Mouse (Mus musculus): Measurements from ENCODE around the gene Tctex1d1. TPM values are rescaled to one million over a fixed set of nuclear protein-coding genes. Genes with fewer than 3 reads are reported as not detected.
A peak's percentile ranks its signal among the peaks of the same experiment; 100 is the strongest.

Gene Tctex1d1
- total RNA-seq (2021), result not detected
- long read RNA-seq, experiment 1, result 0 reads
- long read RNA-seq, experiment 2, result 0 reads

- peak; percentile 1 to 2 for DNase-seq
Measured at GRCm38 (mm10) chr4:102978440-102978839, at the start of gene Tctex1d1. Tctex1d1 (plus strand) TSS chr4:102978606.

DNA sequence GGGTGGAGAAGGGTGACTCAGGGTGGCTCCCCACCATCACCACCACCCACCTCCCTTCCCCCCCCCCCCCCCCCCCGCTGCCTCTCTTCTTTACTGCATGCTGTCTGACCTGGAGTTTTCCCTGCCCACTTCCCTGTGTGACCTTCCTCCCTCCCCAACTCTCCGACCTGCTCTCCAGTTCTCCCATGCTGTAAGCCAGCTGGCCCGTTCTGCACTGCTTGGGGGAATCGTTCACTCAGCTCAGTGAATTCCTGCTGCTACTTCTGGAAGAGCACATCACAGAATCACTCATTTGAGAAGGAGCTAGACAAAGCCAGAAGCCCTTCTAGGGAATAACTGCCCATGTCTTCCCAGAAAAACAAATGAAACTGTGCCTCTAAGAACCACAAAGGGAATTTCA lies 48.9 kb upstream of the Tctex1d1 start:
- no peak for DNase-seq

DNA sequence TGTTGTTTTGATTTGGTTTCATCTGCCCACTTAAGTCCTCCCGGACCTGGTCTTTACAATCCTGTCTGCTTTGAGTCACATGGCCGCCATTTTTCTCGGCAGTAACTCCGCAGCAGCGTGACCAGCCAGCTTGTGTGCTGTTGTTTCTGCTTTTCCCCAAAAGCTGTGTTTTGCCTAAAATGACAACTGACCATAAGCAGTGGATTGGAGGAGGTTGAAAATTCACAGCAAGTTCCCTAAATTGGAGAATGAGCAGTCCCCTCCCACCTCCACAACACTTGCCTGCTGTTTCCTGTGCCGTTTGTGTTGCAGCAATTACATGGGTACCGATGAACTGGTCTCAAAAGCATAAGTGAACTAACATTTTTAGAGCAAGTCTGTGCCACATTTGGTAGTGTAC lies 47.7 kb upstream of the Tctex1d1 start:
- no peak for DNase-seq

GRCm38 (mm10) chr4:102940266-102940665 lies 38.1 kb upstream of the Tctex1d1 start:
- DNase-seq, result no peak

- DNase-seq, result no peak
Measured at GRCm38 (mm10) chr4:102940738-102941137, 37.7 kb upstream of the Tctex1d1 start.

DNA sequence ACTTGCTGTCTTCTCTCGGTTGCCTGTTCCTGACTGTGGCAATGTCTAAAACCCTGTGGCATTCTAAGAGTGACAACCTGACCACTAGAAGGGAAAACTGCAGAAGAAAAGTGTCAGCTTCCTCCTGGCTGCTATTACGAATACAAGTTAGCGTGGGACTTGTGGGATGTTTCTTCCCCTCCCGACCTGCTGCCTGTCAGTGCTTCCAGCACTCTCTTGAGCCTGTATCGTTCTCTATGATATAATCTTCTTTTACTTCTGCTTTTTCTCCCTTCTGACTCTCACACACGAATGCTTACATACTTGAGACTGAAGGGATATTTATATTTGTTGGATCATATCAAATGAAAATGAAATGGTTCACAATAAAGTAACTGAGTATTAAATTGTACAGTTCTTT lies 34.1 kb upstream of the Tctex1d1 start:
- no peak for DNase-seq

GRCm38 (mm10) chr4:102952476-102952875 lies 25.9 kb upstream of the Tctex1d1 start:
- DNase-seq, result no peak

GRCm38 (mm10) chr4:102955294-102955956 lies 23.0 kb upstream of the Tctex1d1 start:
- no peak for DNase-seq

- DNase-seq, result no peak
Measured at GRCm38 (mm10) chr4:102959409-102959808, 19.0 kb upstream of the Tctex1d1 start.

DNA sequence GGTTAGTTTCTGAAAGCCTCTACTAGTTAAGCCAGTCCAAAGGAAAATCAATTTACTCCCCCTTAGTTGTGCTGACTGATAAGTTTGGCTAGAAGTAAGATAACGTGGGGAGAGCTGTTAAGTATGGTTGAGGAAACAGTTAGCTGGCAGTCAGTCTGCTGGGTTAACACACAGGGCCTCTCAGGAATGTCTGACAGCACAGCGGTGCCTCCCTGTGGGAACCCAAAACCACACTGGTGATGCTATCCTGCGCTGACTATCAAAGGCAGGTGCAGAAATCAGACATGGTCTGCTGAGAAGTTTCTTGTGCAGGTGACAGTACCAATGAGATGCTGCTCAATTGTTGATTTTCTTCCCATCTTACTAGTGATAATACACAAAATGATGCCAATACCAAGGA lies 14.2 kb upstream of the Tctex1d1 start:
- DNase-seq, result no peak

DNA sequence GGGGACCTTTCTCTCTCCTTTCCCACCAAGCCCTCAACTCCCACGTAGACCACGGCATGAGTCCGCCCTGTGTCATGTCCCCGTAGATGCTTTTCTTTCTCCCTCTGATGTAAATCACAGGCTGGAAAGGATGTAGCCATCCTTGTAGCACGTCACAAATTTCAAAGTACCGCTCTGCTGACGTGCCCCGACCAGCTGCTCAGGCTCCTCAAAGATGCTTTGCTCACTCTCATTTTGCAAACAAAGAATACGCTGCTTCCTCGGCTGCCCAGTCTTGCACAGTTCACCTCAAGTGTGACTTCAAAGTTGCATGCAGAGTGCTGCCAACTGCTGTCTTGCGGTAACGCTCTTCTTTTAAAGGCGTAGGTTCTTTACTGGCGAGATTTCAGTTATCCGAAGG lies 10.6 kb upstream of the Tctex1d1 start:
- no peak for DNase-seq

DNA sequence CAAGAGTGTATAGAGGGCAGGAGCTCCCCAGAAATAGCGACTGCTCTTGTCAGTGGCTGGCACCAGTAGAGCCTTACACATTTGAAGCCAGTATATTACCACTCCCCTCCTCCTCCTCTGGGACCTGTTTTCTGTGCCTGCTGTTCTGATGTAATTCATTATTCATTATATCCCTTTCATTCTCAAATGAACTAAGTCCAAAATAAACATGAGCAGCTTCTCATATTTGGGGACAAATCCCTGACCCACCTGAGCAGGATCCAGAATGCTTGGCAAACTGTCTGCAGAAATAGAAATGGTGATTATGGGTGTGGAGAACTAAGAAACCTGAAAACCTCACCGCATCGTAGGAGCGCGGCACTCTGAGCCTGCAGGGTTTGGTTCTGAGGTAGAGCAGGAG lies 8.8 kb upstream of the Tctex1d1 start:
- no peak for DNase-seq

DNA sequence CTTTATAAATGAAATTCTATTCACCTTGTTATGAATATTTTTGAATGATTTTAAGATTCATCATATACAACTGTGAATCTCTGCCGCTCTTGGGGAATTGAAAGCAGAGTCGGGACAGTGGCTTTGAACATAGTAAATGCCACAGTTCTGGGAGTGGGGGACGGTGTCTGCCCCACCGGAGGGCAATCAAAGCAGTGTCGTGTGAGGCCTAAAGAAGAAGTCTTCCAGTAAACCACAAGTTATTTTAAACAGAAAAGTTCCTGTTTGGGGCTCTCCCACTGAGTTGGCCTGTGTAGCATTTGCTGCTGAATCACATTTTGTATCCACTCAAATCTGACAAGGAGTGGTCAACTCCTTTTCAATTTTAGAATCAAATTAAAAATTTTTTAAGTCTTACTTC lies 7.2 kb upstream of the Tctex1d1 start:
- DNase-seq, result no peak

DNA sequence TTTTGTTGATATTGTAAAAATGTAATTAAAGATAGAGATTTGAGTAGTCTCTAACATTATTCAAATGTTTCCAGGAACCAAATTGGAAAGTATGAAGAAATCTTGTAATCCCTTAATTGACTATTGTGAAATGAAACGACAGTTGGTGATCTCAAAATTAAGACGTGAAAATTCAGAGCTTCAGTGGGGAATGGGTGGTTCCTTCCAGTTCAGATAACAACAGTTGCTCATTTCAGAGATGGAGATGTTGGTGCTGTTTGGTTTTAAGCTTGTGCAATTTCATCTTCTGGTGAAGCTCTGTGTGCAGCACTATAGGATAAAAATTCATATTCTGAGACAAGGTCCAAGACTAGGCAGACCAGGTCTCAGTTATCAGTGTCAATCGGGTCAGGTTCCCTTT lies 6.3 kb upstream of the Tctex1d1 start:
- DNase-seq, result no peak

DNA sequence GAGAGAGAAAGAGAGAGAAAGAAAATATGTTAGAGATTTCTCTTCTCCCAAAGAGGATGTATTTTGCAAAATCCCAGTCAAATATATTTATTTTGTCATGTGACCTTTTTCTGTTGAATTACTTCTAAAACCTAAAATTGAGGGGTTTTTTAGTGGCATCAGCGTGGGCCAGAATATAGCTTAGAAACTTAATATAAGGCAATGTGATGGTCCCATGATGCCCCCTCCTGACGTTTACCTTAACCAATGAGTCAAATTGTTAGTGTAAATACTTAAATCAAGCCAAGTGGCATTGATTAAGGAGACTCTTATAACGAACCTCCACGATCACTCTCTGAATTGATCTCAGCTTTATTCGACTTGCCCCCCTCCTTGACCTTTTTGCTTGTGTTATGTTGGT lies 4.2 kb upstream of the Tctex1d1 start:
- no peak for DNase-seq

DNA sequence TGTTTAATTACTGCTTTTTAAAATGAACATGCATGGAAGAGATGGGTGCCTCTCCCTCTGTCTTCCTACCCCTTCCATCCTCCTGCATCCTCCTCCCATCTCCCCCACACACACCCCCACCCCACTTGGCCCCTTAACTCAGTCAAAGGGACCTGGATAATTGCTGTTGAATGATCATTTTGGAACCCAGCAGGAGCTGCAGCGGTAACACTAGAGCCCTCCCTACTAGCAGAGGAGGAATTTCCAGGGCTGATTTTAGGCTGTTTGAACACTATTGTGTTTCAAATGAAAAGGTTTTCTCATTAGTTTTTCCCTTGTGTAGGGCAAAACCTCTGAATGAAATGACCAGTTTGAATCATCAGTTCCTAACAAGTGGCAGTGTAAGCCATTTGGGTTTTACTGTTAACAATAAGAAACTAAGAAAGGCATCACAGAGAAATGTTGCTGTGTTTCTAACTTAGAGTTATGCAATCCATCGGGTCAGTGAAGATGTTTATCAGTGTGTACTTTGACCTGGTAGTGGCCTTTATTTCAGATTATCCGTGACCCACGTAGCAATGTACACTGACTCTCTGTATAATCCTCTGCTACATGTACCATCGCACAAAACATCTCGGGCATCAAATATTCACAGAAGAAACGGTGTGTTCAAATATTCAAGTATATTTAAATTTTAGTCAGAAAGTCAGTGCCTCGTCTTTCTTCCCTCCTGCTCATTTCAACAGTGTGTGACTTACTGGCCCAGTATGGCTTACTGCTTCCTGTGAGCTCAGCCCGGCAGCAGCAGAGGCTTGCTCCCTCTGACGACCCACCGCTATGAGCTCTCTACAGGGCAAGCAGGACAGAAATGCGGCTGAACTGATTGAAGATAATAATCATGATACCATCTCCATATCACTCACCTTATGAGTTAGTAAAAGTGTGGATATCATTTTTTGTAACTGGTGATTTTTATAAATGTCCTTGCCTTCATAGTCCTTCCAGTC lies 1.8 kb upstream of the Tctex1d1 start:
- no peak for DNase-seq

DNA sequence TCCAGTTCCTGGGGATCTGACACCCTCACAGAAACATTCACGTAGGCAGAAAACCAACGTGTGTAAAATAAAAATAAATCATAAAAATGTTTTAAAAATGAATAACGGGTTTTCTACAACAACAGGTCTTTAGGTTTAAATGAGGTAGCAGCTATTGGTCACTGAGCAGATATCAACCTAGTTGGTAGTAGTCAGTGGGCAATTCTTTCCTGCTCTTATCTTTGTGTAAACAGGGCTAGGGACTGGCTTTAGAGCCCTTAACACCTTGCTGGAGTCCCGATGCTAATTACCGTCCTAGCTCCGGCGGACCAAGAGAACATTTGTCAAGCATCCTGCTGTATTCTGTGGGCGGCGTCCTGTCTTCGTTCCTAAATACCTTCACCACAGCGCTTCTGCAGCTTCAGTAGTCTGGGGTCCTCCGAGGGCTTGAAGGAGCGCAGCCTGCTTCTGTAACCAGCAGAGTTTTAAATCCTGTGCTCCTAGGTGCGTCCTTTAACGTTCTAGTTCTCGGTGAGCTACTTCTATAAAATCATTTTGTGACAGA lies 556 bp upstream of the Tctex1d1 start:
- no peak for DNase-seq

GRCm38 (mm10) chr4:102979385-102979784 lies 979 bp downstream of the Tctex1d1 start:
- DNase-seq, result no peak

- DNase-seq, result no peak
Measured at GRCm38 (mm10) chr4:102981709-102982108, 3.3 kb downstream of the Tctex1d1 start.

DNA sequence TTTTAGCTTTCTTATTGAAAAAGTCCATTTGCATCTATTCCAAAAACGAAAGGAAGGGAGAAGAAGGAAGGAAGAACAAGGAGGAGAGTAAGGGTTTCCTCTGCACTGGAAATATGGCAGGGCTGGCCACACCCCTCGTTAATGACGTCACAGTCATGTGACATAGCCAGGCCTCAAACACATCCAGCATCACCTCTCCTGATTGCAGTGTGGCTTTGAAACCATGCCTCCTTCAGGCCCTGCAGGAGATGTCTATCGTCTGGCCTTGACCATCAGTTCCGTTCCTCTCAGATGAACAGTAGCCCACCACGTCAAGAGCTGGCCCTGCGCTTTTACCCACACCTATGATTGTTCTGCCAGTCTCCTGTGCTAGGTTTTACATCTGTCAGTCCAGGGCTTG lies 7.8 kb downstream of the Tctex1d1 start:
- DNase-seq, result no peak

GRCm38 (mm10) chr4:102986917-102987316 lies 8.5 kb downstream of the Tctex1d1 start:
- DNase-seq, result peak; percentile 31 to 51

GRCm38 (mm10) chr4:102987325-102987724 lies 8.9 kb downstream of the Tctex1d1 start:
- DNase-seq, result no peak

DNA sequence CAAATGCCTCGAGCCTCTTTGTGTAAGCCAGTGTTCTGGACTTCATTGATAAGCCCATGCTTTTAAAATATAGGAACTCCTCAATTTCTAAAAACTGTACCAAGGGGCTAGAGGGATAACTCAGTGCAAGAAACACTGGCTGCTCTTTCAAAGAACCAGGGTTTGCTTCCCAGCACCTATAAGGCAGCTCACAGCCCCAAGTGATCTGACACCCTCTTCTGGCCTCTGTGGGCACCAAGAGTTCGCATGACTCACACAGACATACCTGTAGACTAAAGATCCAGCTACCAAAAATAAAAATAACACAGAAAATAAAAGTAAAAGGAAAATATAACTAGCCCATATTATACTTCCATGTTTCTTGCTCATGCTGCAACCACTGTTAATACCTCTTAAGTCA lies 9.3 kb downstream of the Tctex1d1 start:
- no peak for DNase-seq
